Mouse (Mus musculus): ENCODE measurements at regions not wholly inside any gene's neighbourhood (a gene's known extent, or its start where the extent isn't known, plus 50 kb on each side); places are given as distances from the start of the nearest gene placed in this dataset.

DNA sequence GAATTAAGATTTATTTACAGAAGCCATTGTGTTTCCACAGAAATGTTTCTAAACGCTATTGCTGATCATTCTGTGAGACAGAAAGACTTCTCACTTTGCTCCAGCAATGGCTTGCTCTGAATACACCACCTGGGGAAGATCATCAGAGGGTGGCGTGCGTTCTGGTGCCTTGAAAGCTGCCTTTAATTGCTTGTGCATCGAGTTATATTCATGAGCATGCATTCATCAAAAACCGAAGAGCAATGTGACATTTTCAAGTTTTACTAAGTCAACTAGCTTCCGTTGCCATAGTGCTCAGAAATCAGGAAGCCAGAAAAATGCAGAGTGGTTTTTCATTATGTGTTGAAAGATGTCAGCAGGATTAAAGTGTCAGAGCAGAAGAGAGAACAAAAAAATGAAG lies 85.0 kb upstream of the Pcdh18 start:
- Histone ChIP-seq H3K27ac (no peak overlapping the region), H3K36me3 (ENCODE audit: poor library complexity, severe bottlenecking) (no peaks in the 10 kb centered on the region), H3K4me3 (no peak overlapping the region), H3K4me2 (no peak overlapping the region), H3K9ac (no peak overlapping the region), H3K4me1 (peaks cover 4% of the 10 kb centered on the region; the same call in 1 of the 2 replicates), H3K27me3 (no peaks in the 10 kb centered on the region), H3K9me3 (replicated peaks) (no peaks in the 10 kb centered on the region)
- 0 out of 2 replicates have a peak, but pooled peaks have one; percentile 55 for ATAC-seq
- 28% methylated on average over 6 of the region's 6 CpGs for WGBS

DNA sequence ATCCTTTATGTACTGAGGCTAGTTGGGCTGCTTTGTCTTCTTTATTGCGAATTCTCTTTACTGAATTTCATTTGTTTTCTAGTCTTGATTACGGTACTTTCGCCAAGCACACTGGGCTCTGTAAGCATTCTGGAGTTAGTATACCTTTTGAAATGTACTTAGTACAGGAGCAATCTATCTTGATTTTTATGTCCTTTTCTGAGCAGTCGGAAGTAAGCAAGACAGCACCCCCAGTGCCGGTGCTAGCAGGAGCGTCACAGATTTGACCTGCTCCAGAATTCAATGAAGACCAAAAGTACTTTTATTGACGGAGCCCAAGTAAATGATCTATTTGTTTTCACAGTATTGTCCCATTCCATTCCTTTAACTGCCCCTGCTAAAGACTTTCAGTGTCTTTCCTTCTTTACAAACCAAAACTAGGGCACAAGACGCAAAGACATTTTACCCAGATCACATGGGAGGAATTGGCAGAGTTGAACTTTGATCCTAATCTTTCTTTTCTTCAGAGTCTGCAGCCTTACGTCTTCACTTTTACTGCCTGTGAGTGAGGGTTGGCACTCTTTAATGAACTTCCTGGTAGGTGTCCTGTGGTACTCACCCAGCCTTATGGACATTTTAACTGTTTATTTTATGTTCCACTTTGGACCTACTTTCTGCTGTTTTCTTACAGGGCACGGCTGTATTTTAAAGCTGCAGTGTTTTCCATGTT lies 83.5 kb upstream of the Pcdh18 start:
- H3K36me3 ChIP-seq (ENCODE audit: poor library complexity, severe bottlenecking): no peaks in the 10 kb centered on the region
- 61% methylated on average over 10 of the region's 10 CpGs for WGBS
- no peak overlapping the region for H3K4me2 ChIP-seq
- no peaks in the 10 kb centered on the region for H3K27me3 ChIP-seq
- no peak for ATAC-seq
- H3K27ac ChIP-seq: no peak overlapping the region
- H3K9ac ChIP-seq: no peak overlapping the region
- peaks cover 4% of the 10 kb centered on the region; the same call in 1 of the 2 replicates for H3K4me1 ChIP-seq
- no peaks in the 10 kb centered on the region for H3K9me3 ChIP-seq (replicated peaks)
- no peak overlapping the region for H3K4me3 ChIP-seq

DNA sequence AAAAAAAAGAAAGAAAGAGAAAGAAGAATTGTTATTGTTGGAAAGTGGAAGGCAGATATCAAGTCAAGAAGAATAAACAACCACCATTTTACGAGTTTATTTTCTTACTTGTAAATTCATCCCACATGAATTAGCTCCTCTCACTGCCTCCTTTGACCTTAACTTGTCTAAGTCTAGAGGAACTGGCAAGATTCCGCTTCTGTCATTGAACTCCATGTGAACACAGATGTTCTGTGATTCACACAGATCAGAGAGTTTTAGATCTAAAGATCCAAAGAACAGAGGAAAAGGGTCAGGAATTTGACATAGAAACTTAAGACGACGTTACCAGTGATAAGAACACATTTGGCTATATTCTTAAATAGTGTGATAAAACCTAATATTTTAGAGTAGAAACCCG lies 57.3 kb upstream of the Pcdh18 start:
- WGBS: 91% methylated on average over 5 of the region's 5 CpGs
- Histone ChIP-seq H3K27me3 (no peaks in the 10 kb centered on the region), H3K27ac (no peak overlapping the region), H3K4me3 (no peak overlapping the region), H3K4me2 (no peak overlapping the region), H3K9ac (no peak overlapping the region), H3K9me3 (replicated peaks) (no peaks in the 10 kb centered on the region), H3K36me3 (ENCODE audit: poor library complexity, severe bottlenecking) (no peaks in the 10 kb centered on the region), H3K4me1 (no peaks in the 10 kb centered on the region)
- ATAC-seq: no peak

DNA sequence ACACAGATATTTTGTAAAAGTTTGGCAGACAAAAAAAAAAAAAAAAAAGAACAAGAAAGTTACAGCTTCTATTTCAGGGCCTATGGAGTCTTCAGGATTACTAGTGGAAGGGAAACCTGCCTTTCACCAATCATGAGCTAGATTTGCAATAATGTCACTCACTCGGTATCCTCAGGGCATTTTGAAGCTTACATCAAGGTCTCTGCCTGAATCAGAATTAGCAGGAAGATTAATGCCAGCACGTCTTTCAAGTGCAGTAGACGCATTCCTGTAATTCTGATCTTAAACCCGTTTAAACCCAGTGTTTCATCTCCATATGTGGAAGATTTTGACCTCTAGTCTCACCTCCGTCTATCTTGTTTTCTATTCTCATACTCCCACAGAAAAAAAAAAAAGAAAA lies 50.6 kb upstream of the Pcdh18 start:
- WGBS: 42% methylated on average over 5 of the region's 5 CpGs
- no peaks in the 10 kb centered on the region for H3K4me1 ChIP-seq

DNA sequence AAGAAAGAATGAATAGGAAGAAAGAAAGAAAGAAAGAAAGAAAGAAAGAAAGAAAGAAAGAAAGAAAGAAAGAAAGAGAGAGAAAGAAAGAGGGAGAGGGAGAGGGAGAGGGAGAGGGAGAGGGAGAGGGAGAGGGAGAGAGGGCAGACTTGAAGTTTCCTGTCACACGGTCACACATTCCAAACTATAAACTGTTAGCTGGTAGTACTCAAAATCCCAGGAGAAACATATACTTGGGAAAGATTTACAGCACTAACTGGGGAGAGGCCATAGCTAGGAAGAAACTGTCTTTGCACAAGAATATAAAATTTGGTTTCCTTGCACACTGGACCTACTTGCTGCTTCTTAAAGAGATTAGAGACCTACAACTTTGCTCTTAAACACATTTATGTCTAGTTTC lies 50.2 kb upstream of the Pcdh18 start:
- Histone ChIP-seq H3K27me3 (no peaks in the 10 kb centered on the region), H3K4me1 (no peaks in the 10 kb centered on the region), H3K4me2 (no peak overlapping the region), H3K4me3 (no peak overlapping the region), H3K9me3 (replicated peaks) (no peaks in the 10 kb centered on the region), H3K36me3 (ENCODE audit: poor library complexity, severe bottlenecking) (no peaks in the 10 kb centered on the region), H3K27ac (no peak overlapping the region), H3K9ac (no peak overlapping the region)
- 71% methylated on average over 1 of the region's 1 CpGs for WGBS
- no peak for ATAC-seq

More for the DNA sequence above, 50.6 kb upstream of the Pcdh18 start:
- Histone ChIP-seq H3K27ac (no peak overlapping the region), H3K4me3 (no peak overlapping the region), H3K9me3 (replicated peaks) (no peaks in the 10 kb centered on the region), H3K27me3 (no peaks in the 10 kb centered on the region), H3K4me2 (no peak overlapping the region), H3K9ac (no peak overlapping the region), H3K36me3 (ENCODE audit: poor library complexity, severe bottlenecking) (no peaks in the 10 kb centered on the region)
- no peak for ATAC-seq

Data from forebrain, embryonic 13.5 days (tissue).